Mouse (Mus musculus) liver, embryonic 16.5 days (tissue): ENCODE measurements around the gene Irf6. TPM values are rescaled to one million over a fixed set of nuclear protein-coding genes. Genes with fewer than 3 reads are reported as not detected.

Source experiments
- ATAC-seq: fragments of 200-750 bp; cut with Nextera tagmentation; 2 replicates; pipeline ENCODE4 v1.8.0; 2017; ENCODE audit warnings: low read depth, mild to moderate bottlenecking, moderate number of reproducible peaks, moderate library complexity
- H3K27ac ChIP-seq: fragments of 300-500 bp; sonication (generic); 2 replicates; pipeline ENCODE4 v1.5.1; 2014; ENCODE audit warnings: mild to moderate bottlenecking, low read length
- H3K27me3 ChIP-seq: fragments of 300-500 bp; sonication (generic); 2 replicates; pipeline ENCODE4 v1.6.1; 2014; ENCODE audit warnings: low read depth, low read length, mixed read lengths; ENCODE audit not compliant: control insufficient read depth, insufficient read depth
- H3K36me3 ChIP-seq: fragments of 300-500 bp; sonication (generic); 2 replicates; pipeline ENCODE4 v1.6.1; 2014; ENCODE audit warnings: mild to moderate bottlenecking; ENCODE audit not compliant: control insufficient read depth, insufficient read depth
- H3K4me1 ChIP-seq: fragments of 300-500 bp; sonication (generic); 2 replicates; pipeline ENCODE4 v1.6.1; 2014; ENCODE audit warnings: low read depth, low read length, mixed read lengths; ENCODE audit not compliant: control insufficient read depth
- H3K4me2 ChIP-seq: fragments of 300-500 bp; sonication (generic); 2 replicates; pipeline ENCODE4 v1.6.1; 2014; ENCODE audit warnings: low read depth, low read length, mixed read lengths
- H3K4me3 ChIP-seq: fragments of 300-500 bp; sonication (generic); 2 replicates; pipeline ENCODE4 v1.5.1; 2014; ENCODE audit warnings: low read depth, mild to moderate bottlenecking, low read length
- H3K9ac ChIP-seq: fragments of 300-500 bp; sonication (generic); 2 replicates; pipeline ENCODE4 v1.6.1; 2014; ENCODE audit warnings: low read depth, low read length
- H3K9me3 ChIP-seq: fragments of 300-500 bp; sonication (generic); replicated peaks from 2 replicates; pipeline ENCODE4 v1.6.1; 2016; ENCODE audit warnings: low read length; ENCODE audit not compliant: control insufficient read depth
- WGBS: fragments of 180-500 bp; shearing (Covaris S2); extraction: QIAGEN DNeasy Blood & Tissue Kit; methylation state at CpG from one replicate; pipeline ENCODE4 v1.1.7; 2014; ENCODE audit not compliant: insufficient replicate concordance; 5-methylcytosine and 5-hydroxymethylcytosine counted together
- polyA plus RNA-seq: library from polyadenylated mRNA; unstranded; fragments of >200 nt; fragmentation: Nextera tagmentation; extraction: Ambion mirVana; gene quantifications from 2 replicates; pipeline ENCODE4 v1.2.1, GENCODE M21; 2015

Irf6 gene
- polyA plus RNA-seq, 1 experiment from 2014 or later, result 3.8 TPM

DNA sequence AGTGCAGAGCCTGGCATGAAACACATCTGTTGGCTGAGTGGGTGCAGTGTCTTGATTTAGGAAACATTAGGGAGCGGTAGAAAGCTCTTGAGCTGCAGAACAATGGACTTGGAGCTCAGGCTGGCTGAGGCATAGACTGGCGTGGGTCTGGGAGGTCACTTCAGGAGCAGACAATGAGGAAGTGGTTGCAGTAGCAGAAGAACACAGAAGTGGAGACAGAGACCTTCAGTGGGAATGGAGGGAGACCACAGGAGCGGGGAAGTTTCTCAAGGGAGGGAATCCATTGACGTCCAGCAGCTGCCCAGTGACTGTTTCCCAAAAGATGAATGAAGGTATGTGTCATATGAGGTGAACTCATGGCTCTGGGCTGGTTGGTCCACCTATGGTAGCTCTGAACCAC is 7.8 kb upstream of the Irf6 start:
- H3K36me3 ChIP-seq, result no peaks in the 10 kb centered on the region
- no peak for ATAC-seq
- H3K4me3 ChIP-seq, result no peak overlapping the region
- H3K9me3 ChIP-seq, result no peaks in the 10 kb centered on the region
- H3K4me1 ChIP-seq, result no peaks in the 10 kb centered on the region
- H3K9ac ChIP-seq, result no peak overlapping the region
- H3K27me3 ChIP-seq, result no peaks in the 10 kb centered on the region
- no peak overlapping the region for H3K4me2 ChIP-seq
- WGBS, result 35% methylated on average over 4 of the region's 4 CpGs
- no peak overlapping the region for H3K27ac ChIP-seq

DNA sequence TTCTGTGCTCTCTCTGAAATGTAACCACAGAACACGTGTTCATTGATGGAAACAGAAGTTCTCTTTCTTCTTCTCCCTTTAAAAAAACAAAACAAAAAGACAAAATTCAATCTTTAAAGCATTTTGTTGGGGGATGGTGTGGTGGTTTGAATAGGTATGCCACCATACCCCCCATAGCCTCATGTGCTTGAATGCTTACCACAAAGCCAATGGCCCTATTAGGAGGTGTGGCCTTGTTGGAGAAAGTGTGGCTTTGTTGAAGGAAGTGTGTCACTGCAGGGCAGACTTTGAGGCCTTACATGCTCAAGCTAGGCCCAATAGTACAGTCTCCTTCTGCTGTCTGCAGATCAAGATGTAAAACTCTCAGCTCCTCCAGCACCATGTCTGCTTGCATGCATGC is 6.5 kb upstream of the Irf6 start:
- 24% methylated on average over 1 of the region's 1 CpGs for WGBS

DNA sequence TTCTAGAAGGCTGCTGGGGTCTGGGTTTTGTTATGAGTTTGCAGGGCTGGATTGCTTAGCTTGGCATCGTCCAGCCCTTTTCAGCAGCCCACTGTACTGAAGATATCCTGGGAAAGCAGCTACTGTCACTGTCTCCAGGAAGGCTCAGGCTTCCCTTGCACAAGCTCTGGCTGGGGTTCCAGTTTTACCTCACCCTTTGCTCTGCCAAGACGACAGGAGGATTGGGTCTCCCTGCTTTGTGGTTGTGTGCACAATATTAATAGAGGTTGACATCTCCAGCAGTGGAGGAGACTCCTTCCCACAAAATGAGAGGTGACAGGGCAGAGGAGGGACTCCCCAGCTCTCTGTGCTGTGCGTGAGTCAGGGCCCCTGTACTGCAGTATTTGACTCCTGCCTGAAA is 3.7 kb upstream of the Irf6 start:
- Histone ChIP-seq H3K4me3 (no peak overlapping the region), H3K4me2 (no peak overlapping the region), H3K9ac (no peak overlapping the region), H3K4me1 (peaks cover 10% of the 10 kb centered on the region), H3K27ac (no peak overlapping the region), H3K9me3 (no peaks in the 10 kb centered on the region), H3K27me3 (peaks cover 23% of the 10 kb centered on the region), H3K36me3 (no peaks in the 10 kb centered on the region)
- 51% methylated on average over 3 of the region's 3 CpGs for WGBS
- no peak for ATAC-seq

More for the DNA sequence above, 6.5 kb upstream of the Irf6 start:
- ATAC-seq, result no peak
- Histone ChIP-seq H3K4me1 (no peaks in the 10 kb centered on the region), H3K9ac (no peak overlapping the region), H3K27me3 (peaks cover 3% of the 10 kb centered on the region), H3K36me3 (no peaks in the 10 kb centered on the region), H3K27ac (no peak overlapping the region), H3K4me3 (no peak overlapping the region), H3K9me3 (no peaks in the 10 kb centered on the region), H3K4me2 (no peak overlapping the region)

DNA sequence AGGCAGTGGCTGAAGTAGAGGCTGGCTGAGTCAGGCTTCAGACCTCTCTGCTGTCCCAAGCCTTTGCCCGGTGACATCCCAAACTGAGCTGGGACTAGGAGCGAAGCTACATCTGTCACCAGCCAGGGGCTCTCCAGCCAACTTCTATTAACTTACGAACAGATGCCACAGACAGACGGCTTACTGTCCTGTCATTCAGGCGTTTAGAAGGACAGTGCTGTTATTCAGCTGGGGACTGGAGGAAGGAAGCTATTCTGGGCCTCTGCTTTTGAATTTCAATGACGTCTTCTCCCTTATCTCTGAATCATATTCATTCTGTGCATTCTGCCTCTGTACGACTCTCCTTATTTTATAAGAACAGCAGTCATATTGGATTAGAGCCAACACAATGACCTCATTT is 1.8 kb upstream of the Irf6 start:
- Histone ChIP-seq H3K4me3 (no peak overlapping the region), H3K9me3 (no peaks in the 10 kb centered on the region), H3K27me3 (peaks cover 23% of the 10 kb centered on the region), H3K27ac (no peak overlapping the region), H3K4me1 (peaks cover 10% of the 10 kb centered on the region), H3K4me2 (no peak overlapping the region), H3K36me3 (no peaks in the 10 kb centered on the region), H3K9ac (no peak overlapping the region)
- ATAC-seq, result no peak
- 31% methylated on average over 7 of the region's 7 CpGs for WGBS

DNA sequence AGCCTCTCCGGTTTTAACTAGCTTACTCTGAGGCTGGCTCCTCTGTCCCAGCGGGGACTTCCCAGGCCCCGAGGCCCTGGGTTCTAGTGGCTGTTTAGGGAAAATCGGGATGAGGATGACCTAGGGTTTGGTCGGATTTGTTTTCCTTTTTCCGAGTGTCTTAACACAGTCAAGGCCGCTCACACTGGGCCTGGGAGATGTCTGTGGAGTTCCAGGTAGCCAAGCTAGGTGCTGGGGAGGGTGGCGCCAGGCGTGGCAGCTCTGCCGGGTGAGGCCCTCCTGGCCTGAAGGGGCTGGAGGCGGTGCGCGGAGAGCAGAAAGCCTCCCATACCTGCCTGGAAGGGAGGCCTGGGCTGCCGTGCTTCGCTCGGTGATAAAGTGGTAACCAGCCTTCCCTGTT is 650 bp downstream of the Irf6 start:
- Histone ChIP-seq H3K4me3 (peak overlapping the region; percentile 54), H3K9ac (peak overlapping the region; percentile 34; the same call in 1 of the 2 replicates), H3K27me3 (peaks cover 23% of the 10 kb centered on the region), H3K4me1 (peaks cover 10% of the 10 kb centered on the region), H3K9me3 (no peaks in the 10 kb centered on the region), H3K4me2 (peak overlapping the region; percentile 51), H3K27ac (no peak overlapping the region), H3K36me3 (no peaks in the 10 kb centered on the region)
- no peak for ATAC-seq
- 50% methylated on average over 16 of the region's 16 CpGs for whole genome bisulfite sequencing

DNA sequence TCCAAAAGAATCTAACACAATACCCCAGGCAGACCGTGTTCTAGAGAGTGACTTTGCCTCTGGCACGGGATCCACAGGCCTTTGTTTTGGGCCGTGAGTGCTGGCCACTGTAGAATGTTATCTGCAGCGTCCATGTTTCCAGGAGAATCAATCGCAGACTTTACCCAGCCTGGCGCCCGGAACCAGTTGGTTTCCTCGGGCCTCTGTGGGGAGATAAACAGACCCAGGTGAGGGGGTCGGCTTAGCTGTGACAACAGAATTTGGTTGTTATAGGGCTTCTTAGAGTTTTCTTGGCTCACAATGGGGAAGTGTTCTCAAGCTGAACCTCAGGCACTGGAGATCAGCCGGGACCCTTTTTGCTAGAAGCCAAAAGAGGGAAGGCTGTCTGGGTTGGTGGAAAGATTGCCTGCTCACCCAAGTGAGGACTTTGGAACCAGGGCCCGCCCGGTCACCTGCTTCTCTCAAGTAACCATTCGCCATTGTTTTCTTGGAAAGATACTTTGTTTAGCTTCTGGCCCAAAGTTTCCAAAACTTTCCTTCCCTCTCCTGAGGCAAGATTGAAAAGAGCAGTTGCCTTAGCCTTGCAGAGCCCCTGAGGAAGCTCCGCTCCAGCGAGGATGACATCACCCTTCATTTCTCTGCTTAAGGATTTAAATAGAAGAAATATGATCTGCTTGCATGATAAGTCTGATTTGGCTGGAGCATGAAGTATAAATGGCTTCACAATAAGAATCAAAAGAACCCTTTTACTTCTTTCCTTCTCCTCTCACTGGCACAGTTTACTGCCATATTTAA is 3.6 kb downstream of the Irf6 start:
- Histone ChIP-seq H3K27me3 (peaks cover 20% of the 10 kb centered on the region), H3K4me3 (no peak overlapping the region), H3K9me3 (no peaks in the 10 kb centered on the region), H3K9ac (no peak overlapping the region), H3K4me1 (peaks cover 22% of the 10 kb centered on the region), H3K36me3 (no peaks in the 10 kb centered on the region), H3K4me2 (peak overlapping the region; percentile 10; the same call in 1 of the 2 replicates), H3K27ac (peak overlapping the region; percentile 16; the same call in 1 of the 2 replicates)
- peak; percentile 5; the same call in 1 of the 2 replicates for ATAC-seq
- 22% methylated on average over 15 of the region's 15 CpGs for WGBS

DNA sequence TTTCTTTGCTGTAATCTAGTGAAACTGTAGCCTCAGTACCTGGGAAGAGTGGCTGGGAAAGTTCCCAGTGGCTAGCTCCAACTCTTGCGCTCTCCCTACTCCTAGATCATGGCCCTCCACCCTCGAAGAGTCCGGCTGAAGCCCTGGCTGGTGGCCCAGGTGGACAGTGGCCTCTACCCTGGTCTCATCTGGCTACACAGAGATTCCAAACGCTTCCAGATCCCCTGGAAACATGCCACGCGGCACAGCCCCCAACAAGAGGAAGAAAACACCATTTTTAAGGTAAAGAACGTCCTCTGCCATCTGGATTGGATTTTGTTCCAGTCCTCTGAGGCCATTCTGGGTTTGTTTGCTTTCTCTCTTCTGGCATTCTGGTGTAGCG is 4.2 kb downstream of the Irf6 start:
- Histone ChIP-seq H3K9ac (no peak overlapping the region), H3K36me3 (no peaks in the 10 kb centered on the region), H3K27ac (no peak overlapping the region), H3K4me1 (peaks cover 22% of the 10 kb centered on the region), H3K27me3 (peaks cover 18% of the 10 kb centered on the region), H3K4me3 (no peak overlapping the region), H3K9me3 (no peaks in the 10 kb centered on the region), H3K4me2 (no peak overlapping the region)
- WGBS, result 68% methylated on average over 8 of the region's 8 CpGs
- no peak for ATAC-seq

DNA sequence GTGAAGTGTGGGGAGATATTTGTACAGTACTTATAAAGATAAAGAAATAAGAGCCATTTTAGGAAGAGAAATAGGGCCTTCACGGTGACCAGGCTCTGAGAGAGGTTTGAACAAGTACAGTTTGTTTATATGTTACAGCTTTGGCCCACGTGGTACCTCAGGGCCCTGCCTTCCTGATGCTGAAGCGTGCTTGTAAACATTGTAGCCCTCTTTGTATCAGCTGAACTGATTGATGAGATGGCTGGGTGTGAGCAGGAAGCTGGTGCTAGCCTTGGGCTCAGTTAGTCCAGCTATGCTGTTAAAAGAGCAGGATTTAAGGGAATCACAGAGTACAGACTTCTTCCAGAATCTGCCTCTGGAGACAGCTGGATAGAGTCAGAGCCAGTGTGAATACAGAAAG is 6.3 kb downstream of the Irf6 start:
- no peak overlapping the region for H3K9ac ChIP-seq
- 36% methylated on average over 3 of the region's 3 CpGs for WGBS
- peaks cover 12% of the 10 kb centered on the region for H3K4me1 ChIP-seq
- H3K4me2 ChIP-seq, result no peak overlapping the region
- H3K27me3 ChIP-seq, result peaks cover under 1% of the 10 kb centered on the region
- H3K9me3 ChIP-seq, result no peaks in the 10 kb centered on the region
- no peaks in the 10 kb centered on the region for H3K36me3 ChIP-seq
- ATAC-seq, result no peak
- H3K4me3 ChIP-seq, result no peak overlapping the region
- no peak overlapping the region for H3K27ac ChIP-seq

DNA sequence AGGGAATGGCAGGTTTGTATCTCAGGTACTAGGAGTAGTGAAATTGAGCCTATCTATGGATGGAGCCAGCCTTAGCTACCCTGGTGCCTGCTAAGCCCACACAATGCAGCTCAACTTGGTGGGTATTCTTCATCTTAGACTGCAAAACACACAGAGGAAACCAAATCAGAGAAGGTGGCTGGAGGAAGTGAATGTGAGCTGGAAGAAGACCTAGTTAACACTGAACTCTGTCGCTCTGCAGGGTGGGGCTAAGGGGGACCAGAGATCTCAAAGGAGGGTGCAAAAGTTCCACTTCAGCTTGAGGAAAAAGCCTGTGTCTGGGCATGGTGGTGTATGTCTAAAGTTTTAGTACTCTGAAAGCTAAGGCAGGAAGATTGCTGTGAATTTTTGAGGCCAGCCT is 6.7 kb downstream of the Irf6 start:
- H3K27ac ChIP-seq, result no peak overlapping the region
- H3K36me3 ChIP-seq, result no peaks in the 10 kb centered on the region
- H3K4me3 ChIP-seq, result no peak overlapping the region
- H3K4me1 ChIP-seq, result peaks cover 12% of the 10 kb centered on the region
- no peaks in the 10 kb centered on the region for H3K27me3 ChIP-seq
- WGBS, result 25% methylated on average over 1 of the region's 1 CpGs
- H3K9ac ChIP-seq, result no peak overlapping the region
- ATAC-seq, result no peak
- H3K4me2 ChIP-seq, result peak overlapping the region; percentile 49; the same call in 1 of the 2 replicates
- no peaks in the 10 kb centered on the region for H3K9me3 ChIP-seq
